Mouse (Mus musculus) frontal cortex, postnatal 25 days (tissue): ENCODE measurements around the gene Mfap1a.

Experiments
- DNase-seq, 2 experiments: peaks; one replicate each; pipeline ENCODE4 v3.0.0; 2022; ENCODE audit warnings: low spot score in 2 of 2

The Mfap1a gene

DNA sequence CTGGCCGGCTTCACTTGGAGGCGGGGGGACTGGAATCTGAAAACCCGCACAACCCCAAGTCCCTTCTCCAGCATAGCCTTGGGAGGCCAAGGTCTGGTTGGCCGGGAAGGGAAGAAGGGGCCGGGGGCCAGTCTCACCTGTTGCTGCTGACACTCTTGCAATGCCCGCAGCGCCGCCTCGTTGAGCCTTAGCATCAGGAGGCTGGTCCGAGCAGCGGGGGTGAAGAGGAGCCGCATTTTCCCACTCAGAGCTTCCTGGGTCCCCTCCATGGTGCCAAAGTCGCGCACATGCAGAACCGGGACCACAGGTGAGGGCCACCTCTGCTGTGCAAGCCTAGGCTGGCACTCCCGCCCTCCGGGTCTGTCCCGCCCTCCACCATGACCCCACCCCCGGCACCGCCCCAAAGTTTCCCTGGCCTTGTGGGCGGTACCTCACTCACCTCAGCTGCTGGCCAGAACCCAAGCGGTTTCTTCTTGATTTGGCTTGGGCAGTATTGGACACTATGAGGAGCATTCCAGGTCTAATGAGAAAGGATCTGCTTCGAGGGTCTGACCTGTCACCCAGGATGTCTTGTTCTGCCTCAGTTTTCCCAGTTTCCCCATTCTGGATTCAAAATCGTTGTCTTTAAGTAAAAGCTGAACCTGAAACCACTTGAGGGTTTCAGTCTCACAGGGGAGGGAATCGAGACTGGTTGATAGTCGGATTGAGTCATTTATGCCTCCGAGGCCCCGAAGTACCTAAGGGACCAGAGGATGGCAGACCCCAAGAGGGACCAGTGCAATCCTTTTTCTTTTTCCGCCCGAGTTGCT is 64.0 kb downstream of the Mfap1a start:
- no peak for DNase-seq
